Mouse (Mus musculus): ENCODE results near the gene Cacna1b. TPM values are rescaled to one million over a fixed set of nuclear protein-coding genes. Genes with fewer than 3 reads are reported as not detected.
A peak's percentile ranks its signal among the peaks of the same experiment; 100 is the strongest.

Cacna1b gene
- polyA plus RNA-seq, 1 experiment = 5.0 TPM

DNA sequence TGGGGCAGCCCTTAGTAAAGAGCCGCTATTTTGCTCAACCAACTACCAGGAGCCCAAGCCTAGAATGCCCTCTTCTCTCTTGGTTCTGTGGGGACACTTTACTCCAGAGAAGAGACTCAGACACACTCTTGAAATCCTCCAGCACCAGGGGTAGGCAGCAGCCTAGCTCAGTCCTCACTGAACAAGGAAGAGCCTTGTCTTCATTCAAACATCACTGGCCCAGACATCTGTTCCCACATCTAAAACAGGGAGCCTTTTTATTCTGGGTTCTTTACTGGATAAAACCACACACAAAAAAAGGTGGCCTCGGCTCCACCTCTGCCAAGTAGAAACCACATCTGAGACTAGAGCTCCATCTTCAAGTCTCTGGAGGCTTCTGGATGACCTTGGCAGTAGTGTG, 82.8 kb downstream of the Cacna1b start:
- no peaks in the 10 kb centered on the region for H3K4me1 ChIP-seq (ENCODE audit: control insufficient read depth, insufficient read depth, insufficient read length)
- H3K27me3 ChIP-seq (ENCODE audit: control insufficient read depth, insufficient read depth, low read length) = no peaks in the 10 kb centered on the region
- TF ChIP-seq POLR2A (IDR thresholded peaks at IDR 0.05; ENCODE audit: low read depth, low read length) = no peak
- TF ChIP-seq CTCF (IDR thresholded peaks at IDR 0.05; ENCODE audit: extremely low read depth, insufficient read depth, insufficient read length, insufficient replicate concordance) = no peak
- no peak overlapping the region for H3K4me3 ChIP-seq (ENCODE audit: extremely low read depth, insufficient read depth, insufficient read length)
- H3K36me3 ChIP-seq (ENCODE audit: control insufficient read depth, insufficient read depth, low read length) = no peaks in the 10 kb centered on the region
- WGBS = 51% methylated on average over 2 of the region's 2 CpGs
- no peak for DNase-seq (ENCODE audit: low read depth in 1 of 2, low spot score in 2 of 2)
- no peak overlapping the region for H3K27ac ChIP-seq (ENCODE audit: insufficient read depth, low read length)

DNA sequence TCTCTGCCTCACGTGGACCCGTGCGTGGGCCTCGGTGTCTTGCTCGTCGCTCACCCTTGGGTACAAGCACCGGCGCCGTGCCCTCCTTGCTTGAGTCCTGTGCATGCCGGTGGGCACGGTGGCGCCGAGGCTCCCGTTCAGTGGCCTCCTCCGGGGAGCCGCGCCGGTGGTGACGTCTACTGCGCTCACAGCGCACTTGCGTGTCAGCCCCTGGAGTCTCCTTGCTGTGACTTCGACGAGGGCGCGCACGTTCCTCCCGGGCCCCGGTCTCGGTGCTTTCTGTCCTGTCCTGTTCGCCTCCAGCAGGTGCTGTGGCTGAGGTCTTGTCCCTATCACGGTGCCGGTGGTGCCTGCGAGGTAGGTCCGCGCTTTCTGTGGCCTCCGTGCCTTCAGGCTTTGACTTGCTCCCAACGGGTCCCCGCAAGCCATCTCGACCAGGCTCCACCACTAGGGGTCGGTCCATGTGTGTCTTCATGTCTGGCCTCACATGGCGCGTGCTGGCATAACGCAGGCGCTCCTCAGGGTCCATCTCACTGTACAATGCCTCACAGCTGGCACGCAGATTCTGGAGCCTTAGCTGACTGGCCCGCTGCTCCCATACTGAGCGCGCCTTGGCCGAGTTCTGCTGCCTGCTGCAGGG, 83.8 kb downstream of the Cacna1b start:
- H3K27ac ChIP-seq (ENCODE audit: insufficient read depth, low read length) = no peak overlapping the region
- TF ChIP-seq POLR2A (IDR thresholded peaks at IDR 0.05; ENCODE audit: low read depth, low read length) = no peak
- peak; percentile 36; the same call in 1 of the 2 replicates for TF ChIP-seq CTCF (IDR thresholded peaks at IDR 0.05; ENCODE audit: extremely low read depth, insufficient read depth, insufficient read length, insufficient replicate concordance)
- H3K4me1 ChIP-seq (ENCODE audit: control insufficient read depth, insufficient read depth, insufficient read length) = no peaks in the 10 kb centered on the region
- H3K4me3 ChIP-seq (ENCODE audit: extremely low read depth, insufficient read depth, insufficient read length) = no peak overlapping the region
- no peaks in the 10 kb centered on the region for H3K27me3 ChIP-seq (ENCODE audit: control insufficient read depth, insufficient read depth, low read length)
- WGBS = 32% methylated on average over 50 of the region's 50 CpGs
- peak in 1 of 2 experiments; percentile 29 for DNase-seq (ENCODE audit: low read depth in 1 of 2, low spot score in 2 of 2)
- H3K36me3 ChIP-seq (ENCODE audit: control insufficient read depth, insufficient read depth, low read length) = no peaks in the 10 kb centered on the region

DNA sequence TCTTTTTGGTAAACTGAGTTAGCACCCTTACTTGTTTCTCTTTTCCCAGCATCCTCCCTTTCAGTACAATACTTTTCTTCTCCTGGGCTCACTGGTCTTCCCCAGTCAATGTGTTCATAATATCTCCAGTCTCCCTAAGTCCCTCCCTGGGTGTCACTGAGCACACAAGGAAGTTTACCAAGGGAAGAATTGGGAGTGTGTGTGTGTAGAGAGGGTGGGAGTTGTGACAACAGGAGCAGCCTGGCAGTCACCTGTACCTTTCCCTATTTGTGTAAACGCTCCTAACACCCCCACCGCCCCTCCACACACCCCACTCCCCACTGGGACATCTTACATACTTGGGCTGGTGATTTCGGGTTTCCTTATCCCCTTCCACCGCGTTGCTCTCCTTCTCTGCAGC, 84.4 kb downstream of the Cacna1b start:
- no peaks in the 10 kb centered on the region for H3K4me1 ChIP-seq (ENCODE audit: control insufficient read depth, insufficient read depth, insufficient read length)
- H3K27me3 ChIP-seq (ENCODE audit: control insufficient read depth, insufficient read depth, low read length) = no peaks in the 10 kb centered on the region
- no peaks in the 10 kb centered on the region for H3K36me3 ChIP-seq (ENCODE audit: control insufficient read depth, insufficient read depth, low read length)
- H3K27ac ChIP-seq (ENCODE audit: insufficient read depth, low read length) = no peak overlapping the region
- 85% methylated on average over 5 of the region's 5 CpGs for WGBS
- no peak overlapping the region for H3K4me3 ChIP-seq (ENCODE audit: extremely low read depth, insufficient read depth, insufficient read length)
- TF ChIP-seq CTCF (IDR thresholded peaks at IDR 0.05; ENCODE audit: extremely low read depth, insufficient read depth, insufficient read length, insufficient replicate concordance) (no peak), POLR2A (IDR thresholded peaks at IDR 0.05; ENCODE audit: low read depth, low read length) (no peak)
- DNase-seq (ENCODE audit: low read depth in 1 of 2, low spot score in 2 of 2) = no peak

DNA sequence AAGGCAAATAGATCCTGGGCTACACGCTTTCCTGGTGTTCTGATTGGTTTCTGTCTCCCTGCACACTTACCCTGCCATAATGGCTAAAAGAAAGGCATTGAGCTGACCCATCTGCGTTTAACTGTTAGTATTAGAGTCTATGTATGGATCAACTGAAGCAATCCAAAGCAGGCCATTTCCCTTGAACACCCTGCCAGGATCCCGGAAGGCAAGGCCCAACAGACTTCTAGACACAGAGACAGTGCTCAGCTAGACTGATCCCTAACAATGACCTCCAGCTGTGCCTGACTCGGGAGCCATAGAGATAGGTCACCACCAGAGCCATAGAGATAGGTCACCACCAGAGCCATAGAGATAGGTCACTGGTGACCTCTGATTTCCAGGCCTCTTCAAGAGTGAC, 84.8 kb downstream of the Cacna1b start:
- no peaks in the 10 kb centered on the region for H3K36me3 ChIP-seq (ENCODE audit: control insufficient read depth, insufficient read depth, low read length)
- H3K4me1 ChIP-seq (ENCODE audit: control insufficient read depth, insufficient read depth, insufficient read length) = no peaks in the 10 kb centered on the region
- H3K27me3 ChIP-seq (ENCODE audit: control insufficient read depth, insufficient read depth, low read length) = no peaks in the 10 kb centered on the region
- no peak overlapping the region for H3K27ac ChIP-seq (ENCODE audit: insufficient read depth, low read length)
- H3K4me3 ChIP-seq (ENCODE audit: extremely low read depth, insufficient read depth, insufficient read length) = no peak overlapping the region
- no peak for DNase-seq (ENCODE audit: low read depth in 1 of 2, low spot score in 2 of 2)
- WGBS = 92% methylated on average over 4 of the region's 4 CpGs
- no peak for TF ChIP-seq CTCF (IDR thresholded peaks at IDR 0.05; ENCODE audit: extremely low read depth, insufficient read depth, insufficient read length, insufficient replicate concordance)
- TF ChIP-seq POLR2A (IDR thresholded peaks at IDR 0.05; ENCODE audit: low read depth, low read length) = no peak

DNA sequence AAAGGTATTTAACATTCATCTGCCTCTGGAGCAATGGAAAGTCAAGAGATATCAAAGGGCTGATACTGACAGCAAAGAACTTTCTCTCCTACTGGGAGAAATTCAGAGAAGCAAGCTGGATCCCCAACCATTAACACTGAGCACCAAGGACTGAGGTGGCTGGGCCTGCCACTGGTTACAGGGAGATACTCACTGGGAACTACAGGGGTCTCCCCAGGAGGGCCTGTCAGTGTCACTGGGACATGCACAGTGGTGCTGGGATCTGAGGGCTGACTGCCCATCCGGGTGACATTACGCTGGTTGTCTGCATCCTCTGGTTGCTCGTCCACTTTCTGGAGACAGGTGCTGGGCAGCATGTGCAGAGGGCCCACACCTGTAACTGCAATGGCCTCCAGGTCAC, 85.3 kb downstream of the Cacna1b start:
- Histone ChIP-seq H3K36me3 (ENCODE audit: control insufficient read depth, insufficient read depth, low read length) (no peaks in the 10 kb centered on the region), H3K27ac (ENCODE audit: insufficient read depth, low read length) (no peak overlapping the region), H3K4me1 (ENCODE audit: control insufficient read depth, insufficient read depth, insufficient read length) (no peaks in the 10 kb centered on the region), H3K27me3 (ENCODE audit: control insufficient read depth, insufficient read depth, low read length) (no peaks in the 10 kb centered on the region), H3K4me3 (ENCODE audit: extremely low read depth, insufficient read depth, insufficient read length) (no peak overlapping the region)
- TF ChIP-seq CTCF (IDR thresholded peaks at IDR 0.05; ENCODE audit: extremely low read depth, insufficient read depth, insufficient read length, insufficient replicate concordance) = no peak
- TF ChIP-seq POLR2A (IDR thresholded peaks at IDR 0.05; ENCODE audit: low read depth, low read length) = no peak
- DNase-seq (ENCODE audit: low read depth in 1 of 2, low spot score in 2 of 2) = no peak
- 90% methylated on average over 3 of the region's 3 CpGs for WGBS

DNA sequence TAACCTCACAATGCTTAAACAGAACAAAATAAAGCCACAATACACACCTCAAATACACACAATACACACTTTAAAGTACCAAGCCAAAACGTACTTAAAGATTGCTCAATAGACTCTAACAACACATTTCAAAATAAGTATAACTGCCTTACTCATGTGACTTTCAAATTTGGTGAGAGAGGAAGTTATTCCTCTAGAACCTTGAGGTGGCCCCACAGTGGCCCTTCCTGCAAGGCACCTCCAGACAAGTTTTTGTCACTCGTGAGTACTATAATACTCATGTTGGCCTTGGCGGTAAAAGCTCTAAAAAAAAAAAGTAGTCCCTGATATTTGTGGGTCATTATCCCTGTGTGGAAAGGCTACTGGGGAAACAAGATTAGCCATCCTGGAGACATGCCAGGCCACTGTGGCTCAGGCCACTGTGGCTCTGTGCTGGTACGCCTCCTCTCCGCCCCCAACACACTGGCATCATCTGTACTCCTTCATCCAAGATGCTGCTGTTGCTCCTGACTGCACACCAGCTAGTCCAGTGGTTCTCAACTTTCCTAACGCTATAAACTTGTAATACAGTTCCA, 88.4 kb downstream of the Cacna1b start:
- no peaks in the 10 kb centered on the region for H3K27me3 ChIP-seq (ENCODE audit: control insufficient read depth, insufficient read depth, low read length)
- 74% methylated on average over 6 of the region's 6 CpGs for WGBS
- H3K27ac ChIP-seq (ENCODE audit: insufficient read depth, low read length) = no peak overlapping the region
- H3K36me3 ChIP-seq (ENCODE audit: control insufficient read depth, insufficient read depth, low read length) = no peaks in the 10 kb centered on the region
- no peak overlapping the region for H3K4me3 ChIP-seq (ENCODE audit: extremely low read depth, insufficient read depth, insufficient read length)
- DNase-seq (ENCODE audit: low read depth in 1 of 2, low spot score in 2 of 2) = no peak
- TF ChIP-seq CTCF (IDR thresholded peaks at IDR 0.05; ENCODE audit: extremely low read depth, insufficient read depth, insufficient read length, insufficient replicate concordance) (no peak), POLR2A (IDR thresholded peaks at IDR 0.05; ENCODE audit: low read depth, low read length) (no peak)
- no peaks in the 10 kb centered on the region for H3K4me1 ChIP-seq (ENCODE audit: control insufficient read depth, insufficient read depth, insufficient read length)

DNA sequence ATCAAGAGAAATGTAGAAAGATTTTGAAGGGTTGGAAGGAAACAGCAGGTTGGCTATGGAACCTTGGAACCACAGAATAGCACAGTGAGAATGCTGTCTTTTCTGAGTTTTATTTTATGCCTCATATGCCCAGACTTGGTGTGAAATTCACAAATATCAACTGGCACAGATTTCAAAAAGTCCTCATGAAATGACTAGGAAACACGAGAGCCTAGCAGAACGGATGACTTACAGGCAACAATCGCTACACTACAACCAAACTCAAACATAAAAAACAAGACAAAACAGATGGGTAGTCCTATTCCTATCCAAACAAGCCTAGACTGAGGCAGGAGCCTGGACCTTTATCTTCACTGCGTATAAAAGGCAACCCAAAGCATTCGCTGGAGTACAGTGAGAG, 94.4 kb downstream of the Cacna1b start:
- no peaks in the 10 kb centered on the region for H3K36me3 ChIP-seq (ENCODE audit: control insufficient read depth, insufficient read depth, low read length)
- TF ChIP-seq POLR2A (IDR thresholded peaks at IDR 0.05; ENCODE audit: low read depth, low read length) (no peak), CTCF (IDR thresholded peaks at IDR 0.05; ENCODE audit: extremely low read depth, insufficient read depth, insufficient read length, insufficient replicate concordance) (no peak)
- DNase-seq (ENCODE audit: low read depth in 1 of 2, low spot score in 2 of 2) = no peak
- H3K4me1 ChIP-seq (ENCODE audit: control insufficient read depth, insufficient read depth, insufficient read length) = no peaks in the 10 kb centered on the region
- no peaks in the 10 kb centered on the region for H3K27me3 ChIP-seq (ENCODE audit: control insufficient read depth, insufficient read depth, low read length)
- no peak overlapping the region for H3K27ac ChIP-seq (ENCODE audit: insufficient read depth, low read length)
- WGBS = 94% methylated on average over 5 of the region's 5 CpGs
- H3K4me3 ChIP-seq (ENCODE audit: extremely low read depth, insufficient read depth, insufficient read length) = no peak overlapping the region
